Mouse (Mus musculus): ENCODE measurements at regions not wholly inside any gene's neighbourhood (a gene's known extent, or its start where the extent isn't known, plus 50 kb on each side); places are given as distances from the start of the nearest gene placed in this dataset.

DNA sequence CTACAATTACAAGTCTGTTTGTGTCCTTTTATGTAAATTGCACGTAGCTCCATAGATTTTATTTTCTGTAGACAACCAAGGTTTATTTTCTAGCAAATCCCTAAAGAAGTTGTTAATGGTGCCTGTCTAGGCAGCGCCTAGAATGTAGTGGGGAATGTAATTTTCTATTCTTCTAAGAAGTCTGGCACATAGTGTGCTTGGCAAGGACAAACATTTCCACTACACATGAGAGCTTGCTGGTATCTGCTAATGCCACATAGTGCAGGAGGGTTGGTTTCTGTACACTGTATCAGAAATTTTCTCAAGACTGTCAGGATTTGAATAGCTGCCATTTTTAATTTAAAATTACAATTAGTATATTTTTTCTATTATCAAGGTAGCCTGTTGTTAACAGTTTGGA is 385.3 kb downstream of the Nedd1 start:
- no peak overlapping the region for H3K4me3 ChIP-seq (ENCODE audit: low read depth, low read length)
- peaks cover 12% of the 10 kb centered on the region for H3K4me1 ChIP-seq (replicated peaks; ENCODE audit: control insufficient read depth, insufficient read depth, low read length)
- H3K9me3 ChIP-seq (ENCODE audit: control insufficient read depth, low read length), result no peaks in the 10 kb centered on the region
- H3K9ac ChIP-seq (ENCODE audit: low read length), result no peak overlapping the region
- H3K36me3 ChIP-seq (ENCODE audit: control insufficient read depth, insufficient read depth, low read length), result no peaks in the 10 kb centered on the region
- no peak overlapping the region for H3K4me2 ChIP-seq (ENCODE audit: low read depth, low read length, severe bottlenecking)
- no peaks in the 10 kb centered on the region for H3K27me3 ChIP-seq (ENCODE audit: control insufficient read depth, insufficient read depth, low read length)
- H3K27ac ChIP-seq (ENCODE audit: low read depth, low read length), result no peak overlapping the region
- 85% methylated on average over 2 of the region's 2 CpGs for WGBS
- no peak for ATAC-seq (replicated peaks; ENCODE audit: low FRiP score)
- DNase-seq (ENCODE audit: low spot score), result no peak

DNA sequence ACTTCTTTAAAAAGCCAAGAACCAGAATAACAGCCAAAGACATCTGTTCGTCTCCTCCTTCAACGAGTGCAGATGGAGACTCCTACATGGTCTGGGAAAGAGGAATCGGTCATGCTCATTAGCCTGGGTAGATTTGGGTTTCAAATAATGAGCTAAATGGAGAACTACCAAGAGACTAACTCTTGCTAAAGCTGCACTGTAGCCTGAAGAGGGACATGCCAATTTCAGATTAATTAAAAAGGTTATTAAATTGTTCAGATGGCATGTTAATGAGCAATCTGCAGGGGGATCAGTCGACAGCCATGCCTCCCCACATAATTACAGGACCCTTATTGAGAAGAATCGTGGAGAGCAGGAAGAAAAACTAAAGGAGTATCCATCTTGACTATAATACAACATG is 386.1 kb downstream of the Nedd1 start:
- H3K4me2 ChIP-seq (ENCODE audit: low read depth, low read length, severe bottlenecking), result no peak overlapping the region
- no peak overlapping the region; the same call in 1 of the 2 replicates for H3K27ac ChIP-seq (ENCODE audit: low read depth, low read length)
- peaks cover 12% of the 10 kb centered on the region for H3K4me1 ChIP-seq (replicated peaks; ENCODE audit: control insufficient read depth, insufficient read depth, low read length)
- H3K27me3 ChIP-seq (ENCODE audit: control insufficient read depth, insufficient read depth, low read length), result no peaks in the 10 kb centered on the region
- no peak overlapping the region for H3K9ac ChIP-seq (ENCODE audit: low read length)
- no peak overlapping the region for H3K4me3 ChIP-seq (ENCODE audit: low read depth, low read length)
- 0 out of 2 replicates have a peak, but pooled peaks have one; percentile 11 for ATAC-seq (replicated peaks; ENCODE audit: low FRiP score)
- H3K36me3 ChIP-seq (ENCODE audit: control insufficient read depth, insufficient read depth, low read length), result no peaks in the 10 kb centered on the region
- 59% methylated on average over 5 of the region's 5 CpGs for WGBS
- no peak for DNase-seq (ENCODE audit: low spot score)
- H3K9me3 ChIP-seq (ENCODE audit: control insufficient read depth, low read length), result no peaks in the 10 kb centered on the region

DNA sequence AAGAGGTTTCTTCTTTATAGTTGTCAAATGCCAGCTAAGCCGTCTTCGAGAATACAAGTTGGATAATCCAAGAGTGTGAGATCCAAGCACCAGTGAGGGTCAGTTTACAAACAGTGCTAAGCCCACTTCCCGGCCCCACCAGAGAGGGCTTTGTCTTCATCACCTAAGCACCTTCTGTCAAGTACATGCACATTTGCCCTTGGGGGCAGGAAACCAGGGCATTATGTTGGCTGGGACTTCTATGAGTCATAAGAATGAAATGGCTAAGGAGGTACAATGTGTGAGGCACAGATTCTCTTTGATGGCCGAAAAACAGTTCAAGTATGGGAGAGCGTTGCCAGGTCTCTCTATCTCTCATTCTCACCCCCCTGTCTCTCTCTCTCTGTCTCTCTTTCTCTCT is 387.1 kb downstream of the Nedd1 start:
- peaks cover 12% of the 10 kb centered on the region for H3K4me1 ChIP-seq (replicated peaks; ENCODE audit: control insufficient read depth, insufficient read depth, low read length)
- no peak overlapping the region for H3K4me3 ChIP-seq (ENCODE audit: low read depth, low read length)
- H3K36me3 ChIP-seq (ENCODE audit: control insufficient read depth, insufficient read depth, low read length), result no peaks in the 10 kb centered on the region
- H3K4me2 ChIP-seq (ENCODE audit: low read depth, low read length, severe bottlenecking), result no peak overlapping the region
- no peak for ATAC-seq (replicated peaks; ENCODE audit: low FRiP score)
- H3K27me3 ChIP-seq (ENCODE audit: control insufficient read depth, insufficient read depth, low read length), result no peaks in the 10 kb centered on the region
- no peak overlapping the region for H3K27ac ChIP-seq (ENCODE audit: low read depth, low read length)
- H3K9ac ChIP-seq (ENCODE audit: low read length), result no peak overlapping the region
- WGBS, result 71% methylated on average over 5 of the region's 5 CpGs
- no peak for DNase-seq (ENCODE audit: low spot score)
- no peaks in the 10 kb centered on the region for H3K9me3 ChIP-seq (ENCODE audit: control insufficient read depth, low read length)

DNA sequence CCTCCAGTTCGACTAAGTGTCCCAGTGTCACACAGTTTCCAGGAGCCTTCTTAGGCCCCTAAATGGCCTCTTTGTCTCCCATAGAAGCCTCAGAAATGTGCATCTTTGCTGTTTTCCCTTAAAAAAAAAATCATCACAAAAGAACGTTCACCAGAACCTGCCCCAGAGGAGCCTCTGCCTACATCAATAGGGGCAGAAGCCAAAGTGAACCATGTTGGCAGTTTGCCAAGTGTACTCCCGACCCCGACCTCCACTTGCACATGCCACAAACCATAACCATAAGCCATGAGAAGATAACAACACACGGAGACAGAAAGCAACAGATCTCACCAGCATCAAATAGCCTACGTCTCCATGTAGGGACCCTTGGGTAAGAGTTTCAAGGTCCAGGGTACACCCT is 388.4 kb downstream of the Nedd1 start:
- WGBS, result 28% methylated on average over 6 of the region's 6 CpGs
- Histone ChIP-seq H3K4me2 (ENCODE audit: low read depth, low read length, severe bottlenecking) (no peak overlapping the region), H3K27me3 (ENCODE audit: control insufficient read depth, insufficient read depth, low read length) (no peaks in the 10 kb centered on the region), H3K36me3 (ENCODE audit: control insufficient read depth, insufficient read depth, low read length) (no peaks in the 10 kb centered on the region), H3K27ac (ENCODE audit: low read depth, low read length) (peak overlapping the region; percentile 92), H3K4me3 (ENCODE audit: low read depth, low read length) (no peak overlapping the region), H3K9ac (ENCODE audit: low read length) (no peak overlapping the region), H3K4me1 (replicated peaks; ENCODE audit: control insufficient read depth, insufficient read depth, low read length) (peaks cover 12% of the 10 kb centered on the region), H3K9me3 (ENCODE audit: control insufficient read depth, low read length) (no peaks in the 10 kb centered on the region)
- DNase-seq (ENCODE audit: low spot score) (no peak), ATAC-seq (replicated peaks; ENCODE audit: low FRiP score) (no peak)

DNA sequence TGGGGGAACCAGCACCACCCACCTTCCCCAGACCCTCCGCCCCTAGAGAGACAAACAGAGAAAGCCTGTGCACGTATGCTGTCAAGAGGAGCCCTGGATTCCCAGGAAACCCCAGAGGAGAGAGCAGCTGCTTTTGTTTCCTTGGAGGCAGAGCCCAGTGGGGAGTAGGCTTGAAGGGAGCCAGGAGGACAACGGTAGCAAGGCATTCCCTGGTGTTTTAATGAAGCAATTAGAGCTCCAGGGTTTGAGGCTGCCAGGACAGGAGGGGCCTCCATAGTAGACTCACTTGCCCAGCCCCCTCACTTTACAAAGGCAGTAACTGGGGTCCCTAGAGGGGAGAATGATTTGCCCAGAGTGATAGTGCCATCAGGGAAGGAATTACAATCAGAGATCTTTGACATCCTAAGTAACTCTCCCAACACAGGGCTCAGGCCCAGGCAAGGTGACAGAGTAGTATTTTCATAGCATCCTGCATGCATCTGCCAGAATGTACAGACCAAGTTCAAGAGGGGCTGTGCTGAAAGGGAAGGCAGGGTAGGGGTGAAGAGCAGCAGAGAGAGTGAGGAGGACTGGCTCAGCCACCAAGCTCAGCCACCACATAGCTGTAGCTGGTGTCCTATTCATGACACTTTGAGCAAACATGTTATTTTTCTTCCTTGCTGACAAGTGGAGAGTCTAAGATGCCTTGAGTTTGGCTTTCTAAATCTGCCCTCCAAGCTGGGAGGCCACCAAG is 389.0 kb downstream of the Nedd1 start:
- peak overlapping the region; percentile 92 for H3K27ac ChIP-seq (ENCODE audit: low read depth, low read length)
- DNase-seq (ENCODE audit: low spot score) (peak; percentile 82), ATAC-seq (replicated peaks; ENCODE audit: low FRiP score) (peak; percentile 92)
- peaks cover 12% of the 10 kb centered on the region for H3K4me1 ChIP-seq (replicated peaks; ENCODE audit: control insufficient read depth, insufficient read depth, low read length)
- no peaks in the 10 kb centered on the region for H3K9me3 ChIP-seq (ENCODE audit: control insufficient read depth, low read length)
- WGBS, result 0% methylated on average over 3 of the region's 3 CpGs
- no peaks in the 10 kb centered on the region for H3K27me3 ChIP-seq (ENCODE audit: control insufficient read depth, insufficient read depth, low read length)
- 0 out of 2 replicates have a peak overlapping the region, but pooled peaks have one; percentile 12 for H3K4me2 ChIP-seq (ENCODE audit: low read depth, low read length, severe bottlenecking)
- no peak overlapping the region for H3K4me3 ChIP-seq (ENCODE audit: low read depth, low read length)
- H3K9ac ChIP-seq (ENCODE audit: low read length), result peak overlapping the region; percentile 30; the same call in 1 of the 2 replicates
- no peaks in the 10 kb centered on the region for H3K36me3 ChIP-seq (ENCODE audit: control insufficient read depth, insufficient read depth, low read length)

DNA sequence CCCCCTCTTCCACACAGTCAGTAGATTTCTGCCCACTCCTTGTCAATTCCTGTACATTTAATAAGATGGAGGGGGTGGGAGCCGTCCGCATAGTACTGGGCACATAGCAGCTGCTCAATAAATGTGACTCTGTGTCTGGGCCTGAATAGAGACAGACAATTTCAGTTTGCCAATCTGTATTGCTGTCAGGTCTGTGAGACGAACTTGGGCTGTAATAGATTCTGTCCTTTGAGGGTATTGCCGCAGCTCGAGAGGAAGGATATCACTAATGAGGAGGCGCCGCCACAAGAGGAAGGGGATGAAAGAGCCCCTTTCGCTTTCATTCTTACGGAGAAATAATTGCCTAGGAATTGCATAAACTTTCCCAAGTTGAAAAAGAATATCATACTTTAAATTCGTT is 392.1 kb downstream of the Nedd1 start:
- 44% methylated on average over 10 of the region's 10 CpGs for whole genome bisulfite sequencing
- peak overlapping the region; percentile 55; the same call in 1 of the 2 replicates for H3K27ac ChIP-seq (ENCODE audit: low read depth, low read length)
- no peaks in the 10 kb centered on the region for H3K27me3 ChIP-seq (ENCODE audit: control insufficient read depth, insufficient read depth, low read length)
- H3K9me3 ChIP-seq (ENCODE audit: control insufficient read depth, low read length), result no peaks in the 10 kb centered on the region
- peaks cover 12% of the 10 kb centered on the region for H3K4me1 ChIP-seq (replicated peaks; ENCODE audit: control insufficient read depth, insufficient read depth, low read length)
- H3K36me3 ChIP-seq (ENCODE audit: control insufficient read depth, insufficient read depth, low read length), result no peaks in the 10 kb centered on the region
- DNase-seq (ENCODE audit: low spot score), result peak; percentile 54
- no peak overlapping the region for H3K4me3 ChIP-seq (ENCODE audit: low read depth, low read length)
- H3K9ac ChIP-seq (ENCODE audit: low read length), result no peak overlapping the region
- no peak overlapping the region for H3K4me2 ChIP-seq (ENCODE audit: low read depth, low read length, severe bottlenecking)
- peak; percentile 37; the same call in 1 of the 2 replicates for ATAC-seq (replicated peaks; ENCODE audit: low FRiP score)

DNA sequence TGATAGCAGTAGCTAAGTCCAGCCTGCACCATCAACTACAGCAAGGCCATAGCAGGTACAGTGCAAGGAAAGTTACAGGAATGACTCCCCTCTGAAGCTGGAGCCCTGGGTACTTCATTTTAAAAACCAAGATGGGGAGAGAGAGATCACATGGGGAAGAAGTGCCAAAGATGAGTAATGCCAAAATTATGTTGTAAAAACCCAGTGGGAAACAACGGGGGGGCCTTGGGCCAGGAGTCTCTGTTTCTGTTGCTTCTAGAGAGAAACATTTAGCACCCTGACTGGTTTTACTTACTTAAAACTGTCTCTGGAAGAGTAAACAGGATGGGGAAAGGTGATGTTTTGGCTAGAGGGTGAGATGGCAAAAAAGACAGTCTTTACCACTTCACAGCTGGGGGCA is 392.6 kb downstream of the Nedd1 start:
- DNase-seq (ENCODE audit: low spot score) (no peak), ATAC-seq (replicated peaks; ENCODE audit: low FRiP score) (no peak)
- no peaks in the 10 kb centered on the region for H3K27me3 ChIP-seq (ENCODE audit: control insufficient read depth, insufficient read depth, low read length)
- WGBS, result 76% methylated on average over 1 of the region's 1 CpGs
- peaks cover 10% of the 10 kb centered on the region for H3K4me1 ChIP-seq (replicated peaks; ENCODE audit: control insufficient read depth, insufficient read depth, low read length)
- no peak overlapping the region for H3K4me2 ChIP-seq (ENCODE audit: low read depth, low read length, severe bottlenecking)
- H3K27ac ChIP-seq (ENCODE audit: low read depth, low read length), result peak overlapping the region; percentile 55; the same call in 1 of the 2 replicates
- H3K4me3 ChIP-seq (ENCODE audit: low read depth, low read length), result no peak overlapping the region
- H3K36me3 ChIP-seq (ENCODE audit: control insufficient read depth, insufficient read depth, low read length), result no peaks in the 10 kb centered on the region
- H3K9ac ChIP-seq (ENCODE audit: low read length), result no peak overlapping the region
- H3K9me3 ChIP-seq (ENCODE audit: control insufficient read depth, low read length), result no peaks in the 10 kb centered on the region

DNA sequence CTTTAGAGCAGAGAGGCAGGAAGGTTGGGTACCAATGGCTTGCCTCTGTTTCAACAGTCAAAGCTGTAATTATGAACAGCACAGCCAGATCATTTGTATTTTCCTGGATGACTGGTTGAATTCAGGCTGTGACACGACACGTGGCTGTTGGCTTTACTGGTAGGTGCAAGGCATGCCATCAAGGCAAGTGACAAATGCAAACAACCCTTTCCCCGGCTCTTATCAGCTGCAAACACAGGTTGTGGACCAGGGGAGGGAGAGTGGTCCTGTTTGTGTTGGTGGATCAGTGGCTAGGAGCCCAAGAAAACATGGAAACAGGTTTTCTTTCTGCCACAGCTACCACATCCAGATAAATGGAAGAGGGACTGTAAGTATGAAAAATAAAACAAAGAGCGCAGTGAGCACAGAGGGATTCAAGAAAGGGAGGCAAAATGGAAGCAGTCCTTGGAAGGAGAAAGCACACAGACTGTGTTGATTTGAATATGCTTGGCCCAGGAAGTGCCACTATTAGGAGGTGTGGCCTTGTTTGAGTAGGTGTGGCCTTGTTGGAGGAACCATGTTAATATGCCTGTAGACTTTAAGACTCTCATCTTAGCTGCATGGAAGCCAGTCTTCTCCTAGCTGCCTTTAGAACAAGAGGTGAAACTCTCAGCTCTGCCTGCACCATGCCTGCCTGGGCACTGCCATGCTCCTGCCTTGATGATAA is 396.8 kb downstream of the Nedd1 start:
- no peak for DNase-seq (ENCODE audit: low spot score)
- Histone ChIP-seq H3K36me3 (ENCODE audit: control insufficient read depth, insufficient read depth, low read length) (no peaks in the 10 kb centered on the region), H3K4me1 (replicated peaks; ENCODE audit: control insufficient read depth, insufficient read depth, low read length) (peaks cover 2% of the 10 kb centered on the region; the same call in 1 of the 2 replicates), H3K27me3 (ENCODE audit: control insufficient read depth, insufficient read depth, low read length) (no peaks in the 10 kb centered on the region), H3K4me2 (ENCODE audit: low read depth, low read length, severe bottlenecking) (no peak overlapping the region), H3K4me3 (ENCODE audit: low read depth, low read length) (no peak overlapping the region), H3K27ac (ENCODE audit: low read depth, low read length) (no peak overlapping the region), H3K9me3 (ENCODE audit: control insufficient read depth, low read length) (no peaks in the 10 kb centered on the region), H3K9ac (ENCODE audit: low read length) (no peak overlapping the region)
- no peak for ATAC-seq (replicated peaks; ENCODE audit: low FRiP score)
- 83% methylated on average over 4 of the region's 4 CpGs for WGBS

Measured in forebrain, embryonic 11.5 days (tissue).